Mouse (Mus musculus) lung, postnatal 0 days (tissue): ENCODE data around the gene Fibin.

Experiments used
- CTCF ChIP-seq: IDR thresholded peaks from 2 replicates; pipeline ENCODE4 v1.5.1; 2016; ENCODE audit warnings: antibody characterized with exemption, mild to moderate bottlenecking
- EP300 ChIP-seq: IDR thresholded peaks from 2 replicates; pipeline ENCODE4 v1.6.1; 2016; ENCODE audit warnings: antibody characterized with exemption, mild to moderate bottlenecking, control low read depth

GRCm38 (mm10) chr2:110319949-110320348 is 43.0 kb downstream of the Fibin start:
- TF ChIP-seq CTCF (no peak), EP300 (no peak)
